Mouse (Mus musculus) liver, postnatal 0 days (tissue): ENCODE results near the gene Rel. TPM values are rescaled to one million over a fixed set of nuclear protein-coding genes. Genes with fewer than 3 reads are reported as not detected.

Experiments used
- ATAC-seq: fragments of 200-750 bp; cut with Nextera tagmentation; 2 replicates; pipeline ENCODE4 v1.8.0; 2017; ENCODE audit warnings: mild to moderate bottlenecking, moderate library complexity
- DNase-seq: peaks from one replicate; pipeline ENCODE4 v3.0.0-alpha.2; 2016
- H3K27ac ChIP-seq: fragments of 300-500 bp; sonication (generic); 2 replicates; pipeline ENCODE4 v1.5.1; 2014; ENCODE audit warnings: antibody characterized with exemption, moderate library complexity, mild to moderate bottlenecking, low read depth
- H3K27me3 ChIP-seq: fragments of 300-500 bp; sonication (generic); 2 replicates; pipeline ENCODE4 v1.6.1; 2014; ENCODE audit warnings: low read length, control low read depth, mixed read lengths; ENCODE audit not compliant: insufficient read depth
- H3K36me3 ChIP-seq: fragments of 300-500 bp; sonication (generic); replicated peaks from 2 replicates; pipeline ENCODE4 v1.6.1; 2014; ENCODE audit warnings: mild to moderate bottlenecking, control low read depth, low read length, moderate library complexity, mixed read lengths; ENCODE audit not compliant: insufficient read depth
- H3K4me1 ChIP-seq: fragments of 300-500 bp; sonication (generic); 2 replicates; pipeline ENCODE4 v1.6.1; 2014; ENCODE audit warnings: antibody characterized with exemption, mild to moderate bottlenecking, control low read depth; ENCODE audit not compliant: insufficient read depth
- H3K4me2 ChIP-seq: fragments of 300-500 bp; sonication (generic); 2 replicates; pipeline ENCODE4 v1.6.1; 2014; ENCODE audit warnings: low read depth, mild to moderate bottlenecking, low read length, moderate library complexity, mixed read lengths
- H3K4me3 ChIP-seq: fragments of 300-500 bp; sonication (generic); 2 replicates; pipeline ENCODE4 v1.5.1; 2014; ENCODE audit warnings: low read depth, low read length
- H3K9ac ChIP-seq: fragments of 300-500 bp; sonication (generic); replicated peaks from 2 replicates; pipeline ENCODE4 v1.6.1; 2014; ENCODE audit warnings: mild to moderate bottlenecking, moderate library complexity
- H3K9me3 ChIP-seq: fragments of 300-500 bp; sonication (generic); 2 replicates; pipeline ENCODE4 v1.6.1; 2016; ENCODE audit warnings: mild to moderate bottlenecking, control low read depth, low read length, mixed read lengths
- CTCF ChIP-seq: sonication (generic); IDR thresholded peaks from 2 replicates; pipeline ENCODE4 v1.5.1; 2016; ENCODE audit warnings: antibody characterized with exemption, low read depth
- EP300 ChIP-seq: IDR thresholded peaks from 2 replicates; pipeline ENCODE4 v1.6.1; 2016; ENCODE audit warnings: antibody characterized with exemption, low read depth, mild to moderate bottlenecking
- WGBS: fragments of 180-500 bp; shearing (Covaris S2); extraction: QIAGEN DNeasy Blood & Tissue Kit; methylation state at CpG from one replicate; pipeline ENCODE4 v1.1.7; 2014; ENCODE audit not compliant: insufficient replicate concordance; 5-methylcytosine and 5-hydroxymethylcytosine counted together
- polyA plus RNA-seq: library from polyadenylated mRNA; unstranded; fragments of >200 nt; fragmentation: Nextera tagmentation; extraction: Ambion mirVana; gene quantifications from 2 replicates; pipeline ENCODE4 v1.2.1, GENCODE M21; 2015

The Rel gene
- polyA plus RNA-seq, 1 experiment from 2014 or later: 0.89 TPM

- no peak for DNase-seq
- H3K27me3 ChIP-seq: no peaks in the 10 kb centered on the region
- H3K27ac ChIP-seq: no peak overlapping the region
Observed at GRCm38 (mm10) chr11:23758218-23758617, 12.6 kb downstream of the Rel start.

GRCm38 (mm10) chr11:23754329-23754728 is 16.4 kb downstream of the Rel start:
- no peak overlapping the region for H3K27ac ChIP-seq
- DNase-seq (no peak), ATAC-seq (no peak)
- no peaks in the 10 kb centered on the region for H3K9me3 ChIP-seq
- H3K4me1 ChIP-seq: no peaks in the 10 kb centered on the region
- H3K4me2 ChIP-seq: no peak overlapping the region
- no peak overlapping the region for H3K9ac ChIP-seq
- H3K36me3 ChIP-seq: peaks cover 14% of the 10 kb centered on the region; the same call in 1 of the 2 replicates
- no peak overlapping the region for H3K4me3 ChIP-seq
- H3K27me3 ChIP-seq: no peaks in the 10 kb centered on the region
- no peak for TF ChIP-seq EP300
- TF ChIP-seq CTCF: no peak

More at GRCm38 (mm10) chr11:23758218-23758617, 12.6 kb downstream of the Rel start:
- no peak for ATAC-seq
- Histone ChIP-seq H3K36me3 (0 out of 2 replicates have a peak, but pooled peaks cover 11% of the 10 kb centered on the region), H3K4me2 (no peak overlapping the region), H3K4me3 (no peak overlapping the region), H3K4me1 (no peaks in the 10 kb centered on the region), H3K9ac (no peak overlapping the region), H3K9me3 (no peaks in the 10 kb centered on the region)
- TF ChIP-seq EP300 (no peak), CTCF (no peak)
- WGBS: 67% methylated on average over 2 of the region's 2 CpGs

- no peak overlapping the region for H3K9ac ChIP-seq
- peaks cover 14% of the 10 kb centered on the region; the same call in 1 of the 2 replicates for H3K36me3 ChIP-seq
- no peaks in the 10 kb centered on the region for H3K4me1 ChIP-seq
- ATAC-seq (no peak), DNase-seq (no peak)
- no peaks in the 10 kb centered on the region for H3K27me3 ChIP-seq
- no peaks in the 10 kb centered on the region for H3K9me3 ChIP-seq
- 82% methylated on average over 1 of the region's 1 CpGs for WGBS
- TF ChIP-seq CTCF (no peak), EP300 (no peak)
- H3K27ac ChIP-seq: no peak overlapping the region
- no peak overlapping the region for H3K4me2 ChIP-seq
- H3K4me3 ChIP-seq: no peak overlapping the region
Observed at GRCm38 (mm10) chr11:23753136-23753710, 17.5 kb downstream of the Rel start.

- H3K27me3 ChIP-seq: no peaks in the 10 kb centered on the region
- DNase-seq (no peak), ATAC-seq (no peak)
- H3K27ac ChIP-seq: no peak overlapping the region
- H3K4me1 ChIP-seq: no peaks in the 10 kb centered on the region
- WGBS: 86% methylated on average over 4 of the region's 4 CpGs
- H3K9ac ChIP-seq: no peak overlapping the region
- TF ChIP-seq CTCF (no peak), EP300 (no peak)
- no peak overlapping the region for H3K4me3 ChIP-seq
- peaks cover 29% of the 10 kb centered on the region for H3K36me3 ChIP-seq
- no peaks in the 10 kb centered on the region for H3K9me3 ChIP-seq
- no peak overlapping the region for H3K4me2 ChIP-seq
Observed at GRCm38 (mm10) chr11:23746102-23746501, 24.7 kb downstream of the Rel start.

- Histone ChIP-seq H3K27me3 (no peaks in the 10 kb centered on the region), H3K36me3 (peaks cover 41% of the 10 kb centered on the region), H3K4me3 (no peak overlapping the region), H3K4me2 (no peak overlapping the region), H3K4me1 (no peaks in the 10 kb centered on the region), H3K9ac (no peak overlapping the region), H3K9me3 (no peaks in the 10 kb centered on the region), H3K27ac (no peak overlapping the region)
- no peak for DNase-seq
- ATAC-seq: no peak
- peak; percentile 53 for TF ChIP-seq EP300
- no peak for TF ChIP-seq CTCF
- WGBS: 64% methylated on average over 3 of the region's 3 CpGs
Observed at GRCm38 (mm10) chr11:23744352-23744751, 26.4 kb downstream of the Rel start.

GRCm38 (mm10) chr11:23741386-23741785 is 29.4 kb downstream of the Rel start:
- no peak overlapping the region for H3K9ac ChIP-seq
- H3K4me2 ChIP-seq: no peak overlapping the region
- H3K27ac ChIP-seq: no peak overlapping the region
- H3K27me3 ChIP-seq: no peaks in the 10 kb centered on the region
- peaks cover 40% of the 10 kb centered on the region for H3K36me3 ChIP-seq
- H3K4me1 ChIP-seq: no peaks in the 10 kb centered on the region
- 83% methylated on average over 7 of the region's 7 CpGs for WGBS
- ATAC-seq (no peak), DNase-seq (no peak)
- no peak overlapping the region for H3K4me3 ChIP-seq
- no peak for TF ChIP-seq CTCF
- TF ChIP-seq EP300: no peak
- H3K9me3 ChIP-seq: no peaks in the 10 kb centered on the region

GRCm38 (mm10) chr11:23740895-23741294 is 29.9 kb downstream of the Rel start:
- Histone ChIP-seq H3K4me1 (no peaks in the 10 kb centered on the region), H3K4me2 (no peak overlapping the region), H3K27me3 (no peaks in the 10 kb centered on the region), H3K9me3 (no peaks in the 10 kb centered on the region), H3K4me3 (no peak overlapping the region), H3K36me3 (peaks cover 40% of the 10 kb centered on the region), H3K27ac (no peak overlapping the region), H3K9ac (no peak overlapping the region)
- TF ChIP-seq EP300 (no peak), CTCF (no peak)
- 51% methylated on average over 4 of the region's 4 CpGs for WGBS
- no peak for DNase-seq
- no peak for ATAC-seq
